Mouse (Mus musculus): ENCODE data around the gene Cntln.

GRCm38 (mm10) chr4:85149726-85150125 is 265.6 kb downstream of the Cntln start:
- TF ChIP-seq NANOG (IDR thresholded peaks at IDR 0.05; ENCODE audit: borderline replicate concordance, low read length) (no peak), CTCF (conservative IDR thresholded peaks at IDR 0.05; ENCODE audit: low read length) (no peak)

Measured in E14TG2a.4 (cell line).